Mouse (Mus musculus): ENCODE results near the gene Crxos. TPM values are rescaled to one million over a fixed set of nuclear protein-coding genes. Genes with fewer than 3 reads are reported as not detected.

Gene Crxos
- polyA plus RNA-seq, 1 experiment from 2014 or later = not detected

DNA sequence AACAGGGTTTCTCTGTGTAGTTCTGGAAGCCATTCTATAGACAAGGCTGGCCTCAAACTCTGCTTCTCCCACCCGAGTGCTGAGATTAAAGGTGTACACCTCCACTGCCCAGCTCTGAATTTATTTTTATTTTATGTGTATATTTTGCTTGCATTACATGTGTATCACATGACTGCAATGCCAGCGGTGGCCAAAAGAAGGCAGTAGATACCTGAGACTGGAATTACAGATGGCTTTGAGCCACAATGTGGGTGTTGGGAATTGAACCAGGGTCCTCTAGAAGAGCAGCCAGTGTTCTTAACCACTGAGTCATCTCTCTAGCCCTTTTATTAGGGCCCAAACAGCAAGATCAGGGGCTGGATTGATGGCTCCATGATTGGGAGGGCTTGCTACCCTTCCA, 48.1 kb downstream of the Crxos start:
- Histone ChIP-seq H3K4me2 (replicated peaks; ENCODE audit: low read depth, low read length) (no peak overlapping the region), H3K4me3 (ENCODE audit: low read depth, low read length) (no peak overlapping the region), H3K27ac (ENCODE audit: low read length) (no peak overlapping the region), H3K9ac (replicated peaks; ENCODE audit: low read depth, low read length) (no peak overlapping the region), H3K9me3 (ENCODE audit: control insufficient read depth, low read depth, low read length) (no peaks in the 10 kb centered on the region), H3K27me3 (ENCODE audit: control insufficient read depth, insufficient read depth, low read length) (no peaks in the 10 kb centered on the region), H3K36me3 (ENCODE audit: control insufficient read depth, insufficient read depth, low read length) (no peaks in the 10 kb centered on the region), H3K4me1 (ENCODE audit: control insufficient read depth, insufficient read depth, low read length) (no peaks in the 10 kb centered on the region)
- 62% methylated on average over 2 of the region's 2 CpGs for WGBS
- no peak for ATAC-seq (ENCODE audit: insufficient number of reproducible peaks, insufficient read depth, low FRiP score, low read depth)

DNA sequence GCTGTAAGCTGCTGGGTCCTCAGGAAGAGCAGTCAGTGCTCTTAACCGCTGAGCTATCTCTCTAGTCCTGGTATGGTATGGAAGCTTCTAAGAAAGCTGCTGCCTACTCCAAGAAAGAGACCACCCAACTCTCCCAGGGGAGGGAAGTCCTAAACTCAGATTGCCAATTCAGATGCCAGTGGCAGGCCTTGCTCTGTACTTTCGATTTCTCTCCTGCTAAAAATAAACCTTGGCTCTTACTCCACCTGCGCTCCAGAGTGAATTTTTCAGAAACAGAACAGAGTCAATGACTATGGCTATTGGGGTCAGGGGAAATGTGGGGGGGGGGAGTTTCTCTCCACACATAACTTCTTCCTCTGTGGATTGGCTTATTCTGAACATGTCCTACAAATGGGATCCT, 49.2 kb downstream of the Crxos start:
- ATAC-seq (ENCODE audit: insufficient number of reproducible peaks, insufficient read depth, low FRiP score, low read depth) = no peak
- Histone ChIP-seq H3K27ac (ENCODE audit: low read length) (no peak overlapping the region), H3K4me3 (ENCODE audit: low read depth, low read length) (no peak overlapping the region), H3K36me3 (ENCODE audit: control insufficient read depth, insufficient read depth, low read length) (peaks cover 3% of the 10 kb centered on the region; the same call in 1 of the 2 replicates), H3K27me3 (ENCODE audit: control insufficient read depth, insufficient read depth, low read length) (no peaks in the 10 kb centered on the region), H3K9me3 (ENCODE audit: control insufficient read depth, low read depth, low read length) (no peaks in the 10 kb centered on the region; the same call in 1 of the 2 replicates), H3K9ac (replicated peaks; ENCODE audit: low read depth, low read length) (no peak overlapping the region), H3K4me1 (ENCODE audit: control insufficient read depth, insufficient read depth, low read length) (no peaks in the 10 kb centered on the region), H3K4me2 (replicated peaks; ENCODE audit: low read depth, low read length) (no peak overlapping the region)
- 76% methylated on average over 3 of the region's 3 CpGs for WGBS

GRCm38 (mm10) chr7:15933437-15934359, 51.3 kb downstream of the Crxos start:
- Histone ChIP-seq H3K9me3 (ENCODE audit: control insufficient read depth, low read depth, low read length) (no peaks in the 10 kb centered on the region; the same call in 1 of the 2 replicates), H3K27me3 (ENCODE audit: control insufficient read depth, insufficient read depth, low read length) (no peaks in the 10 kb centered on the region), H3K36me3 (ENCODE audit: control insufficient read depth, insufficient read depth, low read length) (peaks cover 23% of the 10 kb centered on the region), H3K4me1 (ENCODE audit: control insufficient read depth, insufficient read depth, low read length) (no peaks in the 10 kb centered on the region), H3K27ac (ENCODE audit: low read length) (no peak overlapping the region; the same call in 1 of the 2 replicates), H3K4me2 (replicated peaks; ENCODE audit: low read depth, low read length) (no peak overlapping the region), H3K4me3 (ENCODE audit: low read depth, low read length) (no peak overlapping the region), H3K9ac (replicated peaks; ENCODE audit: low read depth, low read length) (no peak overlapping the region)
- no peak; the same call in 1 of the 2 replicates for ATAC-seq (ENCODE audit: insufficient number of reproducible peaks, insufficient read depth, low FRiP score, low read depth)
- WGBS = 47% methylated on average over 16 of the region's 16 CpGs

DNA sequence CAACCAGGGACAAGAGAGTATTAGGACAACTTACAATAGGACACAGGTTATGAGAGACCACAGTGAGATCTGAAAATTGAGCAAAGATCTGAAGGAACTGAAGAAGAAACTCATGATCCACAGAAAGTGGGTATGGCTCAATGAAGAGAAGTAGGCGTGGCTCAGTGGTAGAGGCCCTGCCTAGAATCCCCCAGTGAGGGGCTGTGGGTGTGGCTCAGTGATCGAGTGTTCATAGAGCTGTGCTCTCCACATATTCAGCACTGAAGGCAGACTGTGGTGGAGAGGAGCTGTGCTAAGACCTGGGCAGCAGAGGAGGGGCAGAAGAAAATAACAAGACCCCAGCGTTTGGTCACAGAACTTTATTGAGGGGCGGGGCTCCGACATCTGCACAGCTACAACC, 55.1 kb downstream of the Crxos start:
- H3K9ac ChIP-seq (replicated peaks; ENCODE audit: low read depth, low read length) = no peak overlapping the region
- no peak overlapping the region for H3K4me3 ChIP-seq (ENCODE audit: low read depth, low read length)
- no peak for ATAC-seq (ENCODE audit: insufficient number of reproducible peaks, insufficient read depth, low FRiP score, low read depth)
- no peaks in the 10 kb centered on the region for H3K27me3 ChIP-seq (ENCODE audit: control insufficient read depth, insufficient read depth, low read length)
- H3K36me3 ChIP-seq (ENCODE audit: control insufficient read depth, insufficient read depth, low read length) = peaks cover 61% of the 10 kb centered on the region
- no peak overlapping the region for H3K4me2 ChIP-seq (replicated peaks; ENCODE audit: low read depth, low read length)
- H3K27ac ChIP-seq (ENCODE audit: low read length) = no peak overlapping the region
- 83% methylated on average over 5 of the region's 5 CpGs for WGBS
- H3K4me1 ChIP-seq (ENCODE audit: control insufficient read depth, insufficient read depth, low read length) = no peaks in the 10 kb centered on the region
- H3K9me3 ChIP-seq (ENCODE audit: control insufficient read depth, low read depth, low read length) = no peaks in the 10 kb centered on the region; the same call in 1 of the 2 replicates

GRCm38 (mm10) chr7:15938621-15939020, 56.2 kb downstream of the Crxos start:
- no peak overlapping the region for H3K27ac ChIP-seq (ENCODE audit: low read length)
- WGBS = 92% methylated on average over 3 of the region's 3 CpGs
- no peak for ATAC-seq (ENCODE audit: insufficient number of reproducible peaks, insufficient read depth, low FRiP score, low read depth)
- H3K4me1 ChIP-seq (ENCODE audit: control insufficient read depth, insufficient read depth, low read length) = no peaks in the 10 kb centered on the region
- no peak overlapping the region for H3K4me3 ChIP-seq (ENCODE audit: low read depth, low read length)
- no peaks in the 10 kb centered on the region; the same call in 1 of the 2 replicates for H3K9me3 ChIP-seq (ENCODE audit: control insufficient read depth, low read depth, low read length)
- H3K9ac ChIP-seq (replicated peaks; ENCODE audit: low read depth, low read length) = no peak overlapping the region
- peaks cover 70% of the 10 kb centered on the region for H3K36me3 ChIP-seq (ENCODE audit: control insufficient read depth, insufficient read depth, low read length)
- no peak overlapping the region for H3K4me2 ChIP-seq (replicated peaks; ENCODE audit: low read depth, low read length)
- H3K27me3 ChIP-seq (ENCODE audit: control insufficient read depth, insufficient read depth, low read length) = no peaks in the 10 kb centered on the region

DNA sequence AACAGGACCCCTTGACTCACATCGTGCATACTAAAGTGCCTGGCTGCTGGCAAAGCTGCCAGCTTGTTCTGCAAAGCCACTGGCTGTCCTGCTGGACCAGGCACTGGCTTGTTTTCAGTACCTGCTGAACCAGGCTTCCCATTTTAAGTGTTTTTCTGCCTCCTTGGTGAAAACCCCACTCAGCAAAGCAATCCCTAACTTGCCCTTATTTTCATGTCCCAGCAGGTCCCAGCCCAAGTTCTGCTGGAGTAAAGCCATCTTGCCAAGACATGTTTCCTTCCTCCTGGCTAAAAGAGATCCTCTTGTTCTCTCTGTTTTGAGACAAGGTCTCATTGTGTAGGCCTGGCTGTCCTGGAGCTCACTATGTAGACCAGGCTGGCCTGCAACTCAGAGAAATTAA, 61.9 kb downstream of the Crxos start:
- H3K4me2 ChIP-seq (replicated peaks; ENCODE audit: low read depth, low read length) = no peak overlapping the region
- no peak overlapping the region for H3K4me3 ChIP-seq (ENCODE audit: low read depth, low read length)
- WGBS = 97% methylated on average over 1 of the region's 1 CpGs
- no peaks in the 10 kb centered on the region for H3K9me3 ChIP-seq (ENCODE audit: control insufficient read depth, low read depth, low read length)
- H3K4me1 ChIP-seq (ENCODE audit: control insufficient read depth, insufficient read depth, low read length) = peaks cover 16% of the 10 kb centered on the region
- H3K27me3 ChIP-seq (ENCODE audit: control insufficient read depth, insufficient read depth, low read length) = no peaks in the 10 kb centered on the region
- no peak for ATAC-seq (ENCODE audit: insufficient number of reproducible peaks, insufficient read depth, low FRiP score, low read depth)
- peaks cover 48% of the 10 kb centered on the region for H3K36me3 ChIP-seq (ENCODE audit: control insufficient read depth, insufficient read depth, low read length)
- no peak overlapping the region; the same call in 1 of the 2 replicates for H3K9ac ChIP-seq (replicated peaks; ENCODE audit: low read depth, low read length)
- H3K27ac ChIP-seq (ENCODE audit: low read length) = no peak overlapping the region

DNA sequence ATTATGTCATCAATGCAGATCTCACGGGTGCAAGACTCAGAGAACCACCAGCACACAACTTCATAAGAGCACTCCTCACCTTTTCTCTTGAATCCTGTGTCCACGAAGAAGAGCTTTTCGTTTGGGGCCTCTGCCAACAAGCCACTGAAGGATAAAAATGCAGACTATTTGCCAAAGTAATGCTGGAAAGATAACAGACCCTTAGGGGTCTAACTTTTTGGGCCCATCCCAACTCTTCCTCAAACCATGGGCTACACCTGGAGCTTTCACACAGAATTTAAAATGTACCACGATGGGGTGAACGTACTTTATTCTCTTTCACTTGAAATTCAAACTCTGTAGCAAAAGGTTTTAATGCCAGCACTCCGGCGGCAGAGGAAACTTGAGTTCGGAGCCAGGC, 62.8 kb downstream of the Crxos start:
- no peaks in the 10 kb centered on the region for H3K27me3 ChIP-seq (ENCODE audit: control insufficient read depth, insufficient read depth, low read length)
- peaks cover 39% of the 10 kb centered on the region for H3K36me3 ChIP-seq (ENCODE audit: control insufficient read depth, insufficient read depth, low read length)
- ATAC-seq (ENCODE audit: insufficient number of reproducible peaks, insufficient read depth, low FRiP score, low read depth) = no peak
- peak overlapping the region; percentile 86 for H3K4me2 ChIP-seq (replicated peaks; ENCODE audit: low read depth, low read length)
- no peaks in the 10 kb centered on the region for H3K9me3 ChIP-seq (ENCODE audit: control insufficient read depth, low read depth, low read length)
- peaks cover 16% of the 10 kb centered on the region for H3K4me1 ChIP-seq (ENCODE audit: control insufficient read depth, insufficient read depth, low read length)
- WGBS = 9% methylated on average over 8 of the region's 8 CpGs
- peak overlapping the region; percentile 62 for H3K4me3 ChIP-seq (ENCODE audit: low read depth, low read length)
- H3K27ac ChIP-seq (ENCODE audit: low read length) = no peak overlapping the region
- peak overlapping the region; percentile 63 for H3K9ac ChIP-seq (replicated peaks; ENCODE audit: low read depth, low read length)

- peak within 1 kb of the TSS; percentile 62 for H3K4me3 ChIP-seq (ENCODE audit: low read depth, low read length)
- H3K36me3 ChIP-seq (ENCODE audit: control insufficient read depth, insufficient read depth, low read length) = peaks cover 38% of the 10 kb centered on the region
- H3K9ac ChIP-seq (replicated peaks; ENCODE audit: low read depth, low read length) = peak within 1 kb of the TSS; percentile 63
- peak within 1 kb of the TSS; percentile 86 for H3K4me2 ChIP-seq (replicated peaks; ENCODE audit: low read depth, low read length)
- no peaks in the 10 kb centered on the region for H3K27me3 ChIP-seq (ENCODE audit: control insufficient read depth, insufficient read depth, low read length)
- peak within 1 kb of the TSS; percentile 91 for H3K27ac ChIP-seq (ENCODE audit: low read length)
- WGBS = 2% methylated on average over 59 of the region's 59 CpGs
- H3K9me3 ChIP-seq (ENCODE audit: control insufficient read depth, low read depth, low read length) = no peaks in the 10 kb centered on the region
- peaks cover 16% of the 10 kb centered on the region for H3K4me1 ChIP-seq (ENCODE audit: control insufficient read depth, insufficient read depth, low read length)
- ATAC-seq (ENCODE audit: insufficient number of reproducible peaks, insufficient read depth, low FRiP score, low read depth) = peak; percentile 89
Observed at GRCm38 (mm10) chr7:15945721-15946536, 63.5 kb downstream of the Crxos start, which contains the start of gene Nop53. Gene Nop53 (minus strand): TSS chr7:15946074.
